Mouse (Mus musculus) embryonic facial prominence, embryonic 12.5 days (tissue): ENCODE measurements around the gene Tmem161b. TPM values are rescaled to one million over a fixed set of nuclear protein-coding genes. Genes with fewer than 3 reads are reported as not detected.

ENCODE experiments used
- microRNA-seq: library from miRNA; unstranded; fragments of <30 nt; microRNA quantifications from one replicate; pipeline ENCODE4, GENCODE M21; 2017
- polyA plus RNA-seq: library from polyadenylated mRNA; unstranded; fragments of >200 nt; fragmentation: Nextera tagmentation; extraction: Ambion mirVana; gene quantifications from 2 replicates; pipeline ENCODE4 v1.2.1, GENCODE M21; 2016

Gene Tmem161b
- polyA plus RNA-seq, 1 experiment from 2014 or later: 15.7 TPM

Small RNA genes lying within 50 kb of the gene (microRNA-seq; reads per million reads assigned to microRNA genes)
- not detected for gene Gm24331
